Mouse (Mus musculus): ENCODE data around the gene Tnrc6b.

GRCm38 (mm10) chr15:80781218-80781806, 70.2 kb downstream of the Tnrc6b start:
- TF ChIP-seq CTCF (IDR thresholded peaks at IDR 0.05 in 2 of 3, conservative IDR thresholded peaks at IDR 0.05 in 1 of 3; ENCODE audit: control insufficient read depth in 1 of 3, insufficient read depth in 1 of 3, low read depth in 2 of 3, low read length in 3 of 3, poor library complexity in 1 of 3, severe bottlenecking in 1 of 3) (no peak), EP300 (IDR thresholded peaks at IDR 0.05; ENCODE audit: low read depth in 1 of 2, low read length in 2 of 2) (no peak), POLR2A (IDR thresholded peaks at IDR 0.05; ENCODE audit: control insufficient read depth in 1 of 2, insufficient read depth in 1 of 2, low read depth in 1 of 2, low read length in 2 of 2, poor library complexity in 1 of 2) (no peak), UBTF (IDR thresholded peaks at IDR 0.05; ENCODE audit: borderline replicate concordance, insufficient read depth, low read depth, low read length) (no peak), USF2 (IDR thresholded peaks at IDR 0.05; ENCODE audit: borderline replicate concordance in 1 of 2, insufficient read depth in 1 of 2, low read depth in 1 of 2, low read length in 2 of 2) (no peak), HCFC1 (IDR thresholded peaks at IDR 0.05; ENCODE audit: low read depth, low read length) (no peak), TBP (IDR thresholded peaks at IDR 0.05; ENCODE audit: low read depth, low read length) (no peak), TCF12 (IDR thresholded peaks at IDR 0.05; ENCODE audit: low read depth, low read length) (no peak), MYB (IDR thresholded peaks at IDR 0.05; ENCODE audit: low read depth, low read length) (no peak), ZNF384 (IDR thresholded peaks at IDR 0.05; ENCODE audit: low read depth, low read length) (no peak), MAZ (IDR thresholded peaks at IDR 0.05; ENCODE audit: low read depth, low read length) (no peak)

All from MEL (cell line).